Mouse (Mus musculus): Measurements from ENCODE around the gene Ntf5.

Ntf5 gene

DNA sequence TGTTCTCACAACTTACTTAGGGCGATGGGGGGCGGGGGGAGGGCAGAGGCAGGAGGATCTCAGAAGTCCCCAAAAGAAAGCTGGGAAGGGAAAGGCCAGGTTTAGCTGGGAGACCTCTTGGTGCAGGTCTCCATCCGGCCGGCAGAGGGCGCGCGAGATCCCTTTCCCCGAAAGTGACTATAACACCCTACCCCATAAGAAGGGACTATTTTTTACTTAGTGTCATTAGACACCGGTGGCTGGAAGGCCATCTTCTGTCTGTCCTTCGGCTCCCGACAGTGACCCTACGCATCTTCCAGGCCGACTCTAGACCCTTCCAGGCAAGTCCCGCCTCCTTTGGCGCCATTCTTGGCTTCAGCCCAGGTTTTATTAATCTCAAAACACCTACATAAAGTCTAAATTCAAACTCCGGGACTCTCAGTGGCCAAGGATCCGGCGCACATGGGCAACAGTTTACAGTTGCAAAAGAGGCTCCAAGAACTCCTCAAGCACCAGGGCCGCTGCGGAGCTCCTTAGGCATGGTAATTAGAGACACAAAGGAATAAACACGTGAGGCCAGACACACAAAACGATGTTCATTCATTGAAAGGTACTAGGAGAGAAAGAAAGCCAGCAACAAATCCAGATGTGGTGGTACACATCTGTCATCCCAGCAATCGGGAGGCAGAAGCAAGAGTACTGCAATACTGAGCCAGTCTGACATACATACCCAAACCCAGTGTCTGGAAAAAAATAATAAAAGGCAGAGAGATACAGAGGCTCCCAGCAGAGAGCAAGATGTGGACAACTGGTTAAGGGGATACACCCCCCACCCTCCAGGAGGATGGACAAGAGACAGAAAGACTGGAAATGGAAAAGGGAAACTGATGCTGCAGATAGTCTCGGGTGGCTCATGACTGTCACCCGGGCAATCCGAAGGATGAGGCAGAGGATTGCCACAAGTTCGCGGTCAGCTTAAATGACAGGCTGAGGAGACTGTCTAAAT, 8.1 kb upstream of the Ntf5 start, which contains the start of gene Kcna7:
Gene Kcna7 (plus strand): TSS at position 563 of the 985 bp plus-strand sequence.
- peak; percentile 63 for DNase-seq

DNA sequence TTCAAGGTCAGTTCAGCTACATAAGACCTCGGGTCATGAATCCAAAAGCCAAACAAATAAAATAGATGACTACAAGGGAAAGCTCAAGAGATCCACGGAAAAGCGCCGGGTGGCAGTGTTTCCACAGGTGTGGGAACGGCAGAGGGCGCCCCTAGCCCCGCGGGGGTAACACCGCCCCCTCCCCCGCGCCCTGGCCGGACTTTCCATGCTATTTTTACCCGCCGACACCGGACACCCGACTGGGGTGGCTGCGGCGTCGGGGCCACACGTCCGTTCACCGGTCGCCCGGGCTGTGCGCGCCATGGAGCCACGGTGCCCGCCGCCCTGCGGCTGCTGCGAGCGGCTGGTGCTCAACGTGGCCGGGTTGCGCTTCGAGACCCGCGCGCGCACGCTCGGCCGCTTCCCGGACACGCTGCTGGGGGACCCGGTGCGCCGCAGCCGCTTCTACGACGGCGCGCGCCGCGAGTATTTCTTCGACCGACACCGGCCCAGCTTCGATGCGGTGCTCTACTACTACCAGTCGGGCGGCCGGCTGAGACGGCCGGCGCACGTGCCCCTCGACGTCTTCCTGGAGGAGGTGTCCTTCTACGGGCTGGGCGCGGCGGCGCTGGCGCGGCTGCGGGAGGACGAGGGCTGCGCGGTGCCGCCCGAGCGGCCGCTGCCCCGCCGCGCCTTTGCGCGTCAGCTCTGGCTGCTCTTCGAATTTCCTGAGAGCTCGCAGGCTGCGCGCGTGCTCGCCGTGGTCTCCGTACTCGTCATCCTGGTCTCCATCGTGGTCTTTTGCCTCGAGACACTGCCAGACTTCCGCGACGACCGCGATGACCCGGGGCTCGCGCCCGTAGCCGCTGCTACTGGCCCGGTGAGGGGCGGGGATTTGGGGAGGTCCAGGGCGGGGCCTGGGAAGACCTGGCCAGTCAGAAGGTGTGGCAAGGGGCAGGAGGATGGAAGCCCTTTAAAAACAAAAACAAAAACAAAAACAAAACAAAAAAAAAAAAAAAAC, 7.0 kb upstream of the Ntf5 start:
- no peak for DNase-seq

DNA sequence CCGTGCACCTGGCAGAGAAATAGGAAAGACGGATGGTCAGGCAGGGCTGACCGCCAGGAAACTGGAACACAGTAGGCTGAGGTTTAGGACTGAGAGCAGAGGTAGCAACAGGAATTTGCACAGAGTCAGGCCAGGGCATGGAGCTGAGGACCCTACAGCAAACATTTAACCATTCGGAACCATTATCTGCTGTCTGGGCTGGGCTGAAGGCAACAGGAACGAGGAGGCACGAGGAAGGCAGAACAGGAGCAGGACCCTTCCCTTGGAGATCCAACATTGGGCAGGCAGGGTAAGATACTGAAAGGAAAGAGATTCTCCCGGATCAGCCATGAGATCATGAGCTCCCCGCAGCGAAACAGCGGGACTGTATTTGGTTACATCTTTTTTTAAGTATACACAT, 5.7 kb upstream of the Ntf5 start:
- no peak for DNase-seq

DNA sequence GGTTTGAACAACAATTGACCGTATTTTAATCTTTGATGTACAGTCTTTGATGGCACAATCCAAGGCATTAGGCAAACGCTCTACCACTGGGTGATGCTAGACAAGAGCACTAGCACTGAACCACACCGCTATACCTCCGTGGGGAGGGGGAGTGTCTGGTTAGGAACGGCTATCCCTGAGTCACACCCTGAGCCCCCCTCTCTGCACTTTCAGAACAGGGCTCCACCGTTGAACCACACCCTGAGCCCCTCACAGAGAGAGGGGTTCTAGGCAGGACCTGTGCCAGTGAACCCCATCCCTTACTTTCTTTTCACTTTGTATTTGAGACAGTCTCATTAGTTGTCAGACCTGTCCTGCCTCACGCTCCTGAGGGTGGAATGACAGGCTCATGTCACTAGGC, 5.1 kb upstream of the Ntf5 start:
- DNase-seq = no peak

DNA sequence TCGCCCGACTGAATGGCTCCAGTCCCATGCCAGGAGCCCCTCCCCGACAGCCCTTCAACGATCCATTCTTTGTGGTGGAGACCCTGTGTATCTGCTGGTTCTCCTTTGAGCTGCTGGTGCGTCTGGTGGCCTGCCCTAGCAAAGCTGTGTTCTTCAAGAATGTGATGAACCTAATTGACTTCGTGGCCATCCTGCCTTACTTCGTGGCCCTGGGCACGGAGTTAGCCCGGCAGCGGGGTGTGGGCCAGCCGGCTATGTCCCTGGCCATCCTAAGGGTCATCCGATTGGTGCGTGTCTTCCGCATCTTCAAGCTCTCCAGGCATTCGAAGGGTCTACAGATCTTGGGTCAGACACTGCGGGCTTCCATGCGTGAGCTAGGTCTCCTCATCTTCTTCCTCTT, 4.5 kb upstream of the Ntf5 start:
- no peak for DNase-seq

DNA sequence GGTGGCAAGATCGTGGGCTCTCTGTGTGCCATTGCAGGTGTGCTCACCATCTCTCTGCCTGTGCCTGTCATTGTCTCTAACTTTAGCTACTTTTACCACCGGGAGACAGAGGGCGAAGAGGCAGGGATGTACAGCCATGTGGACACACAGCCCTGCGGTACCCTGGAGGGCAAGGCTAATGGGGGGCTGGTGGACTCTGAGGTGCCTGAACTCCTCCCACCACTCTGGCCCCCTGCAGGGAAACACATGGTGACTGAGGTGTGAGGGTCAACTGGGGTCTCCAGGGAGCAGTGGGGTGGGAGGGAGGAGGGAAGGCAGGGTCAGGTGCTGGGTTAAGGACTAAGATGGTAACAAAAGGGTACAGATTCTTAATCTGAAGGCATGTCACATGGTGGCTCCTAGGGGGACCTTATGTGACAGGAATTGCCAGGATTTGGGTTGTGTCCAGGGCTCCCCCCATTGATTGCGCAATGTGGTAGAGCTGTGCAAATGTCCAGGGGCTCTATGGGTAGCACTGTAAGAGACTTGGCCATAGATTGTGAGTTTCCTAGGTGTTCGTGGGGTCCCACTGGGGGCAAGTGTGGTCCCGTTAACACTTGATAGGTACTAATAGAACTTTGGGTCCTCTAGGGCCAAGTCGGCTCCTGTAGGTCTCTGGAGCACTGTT, 3.9 kb upstream of the Ntf5 start:
- DNase-seq = no peak

DNA sequence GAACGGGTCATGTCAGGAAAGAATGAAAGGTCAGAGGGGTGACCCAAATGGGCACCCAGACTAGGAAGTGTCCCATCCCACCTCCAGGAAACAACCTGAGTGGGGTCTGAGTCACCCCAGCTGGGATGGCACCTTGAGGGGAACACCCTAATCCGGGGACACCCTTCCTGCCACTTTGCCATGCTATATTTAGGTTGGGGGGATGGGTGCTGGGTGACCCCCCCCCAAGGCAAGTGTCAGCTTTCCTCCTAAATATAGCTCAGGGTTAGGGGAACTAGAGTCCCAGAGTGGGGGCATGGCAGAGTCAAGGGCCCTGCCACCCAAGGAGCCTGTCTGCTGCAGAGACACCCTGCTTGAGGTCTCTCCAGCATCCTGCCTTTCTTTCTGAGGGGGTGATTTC, 1.1 kb upstream of the Ntf5 start:
- no peak for DNase-seq

DNA sequence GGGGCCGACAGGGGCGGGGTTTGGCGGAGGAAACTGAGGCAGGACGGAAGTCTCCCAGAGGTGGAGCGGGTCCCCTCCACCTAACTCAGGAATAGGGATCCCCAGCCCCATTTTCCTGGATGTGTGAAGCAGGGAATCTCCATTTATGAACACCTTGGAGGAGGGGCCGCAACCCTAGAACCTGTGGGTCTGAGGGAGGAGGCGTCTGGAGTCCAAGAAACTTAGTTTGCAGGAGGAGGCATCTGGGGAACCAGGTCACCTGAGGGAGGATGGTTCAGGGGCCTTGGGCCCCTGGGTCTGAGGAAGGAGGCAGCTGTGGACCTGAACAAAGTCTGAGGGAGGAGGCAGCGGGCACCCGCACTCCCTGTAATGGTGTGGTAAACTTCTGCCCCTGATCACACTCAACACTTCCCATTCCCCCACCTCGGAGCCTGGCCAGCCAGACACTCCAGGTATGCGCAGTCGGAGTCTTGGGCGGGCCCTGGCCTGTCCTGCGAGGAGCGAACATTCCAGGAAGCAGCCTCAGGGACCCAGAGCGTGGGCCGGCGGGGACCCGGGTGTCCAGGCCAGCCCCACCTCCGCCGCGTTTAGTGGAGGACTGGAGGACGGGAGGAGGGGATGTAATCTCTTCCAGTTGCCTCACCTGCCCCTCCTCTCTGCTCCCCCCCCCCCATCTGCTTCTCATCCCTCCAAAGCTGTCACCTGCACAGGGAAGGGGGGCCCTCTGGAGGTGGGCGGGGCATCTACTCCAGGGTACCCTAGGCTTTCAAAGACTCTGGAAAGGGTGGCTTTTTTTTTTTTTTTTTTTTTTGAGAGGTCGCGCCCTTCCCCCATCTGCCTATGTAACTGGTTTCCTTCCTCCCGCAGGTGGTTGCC, 607 bp downstream of the Ntf5 start:
- no peak for DNase-seq

DNA sequence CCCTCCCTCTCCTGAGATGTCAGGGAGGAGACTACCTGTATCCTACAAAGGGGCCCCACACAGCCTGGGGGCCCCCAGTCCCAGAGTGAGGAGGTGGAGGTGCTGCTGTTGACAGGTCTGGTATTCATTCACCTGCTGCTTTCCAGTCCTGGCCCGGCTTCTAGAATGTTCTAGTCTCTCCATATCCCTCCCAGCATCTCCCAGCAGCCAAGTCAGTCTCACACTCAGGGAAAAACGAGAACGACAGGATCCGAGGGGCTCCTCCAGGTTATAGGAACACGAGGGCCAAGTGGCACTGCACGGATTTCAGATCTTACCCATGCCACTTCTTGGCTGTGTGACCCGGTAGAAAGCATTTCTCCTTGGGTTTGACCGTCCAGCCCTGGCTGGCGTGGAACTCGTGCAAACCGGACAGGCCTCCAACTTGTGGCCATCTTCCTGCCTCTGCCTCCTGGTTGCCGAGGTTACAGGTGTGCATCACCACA, 1.3 kb downstream of the Ntf5 start:
- DNase-seq = no peak

DNA sequence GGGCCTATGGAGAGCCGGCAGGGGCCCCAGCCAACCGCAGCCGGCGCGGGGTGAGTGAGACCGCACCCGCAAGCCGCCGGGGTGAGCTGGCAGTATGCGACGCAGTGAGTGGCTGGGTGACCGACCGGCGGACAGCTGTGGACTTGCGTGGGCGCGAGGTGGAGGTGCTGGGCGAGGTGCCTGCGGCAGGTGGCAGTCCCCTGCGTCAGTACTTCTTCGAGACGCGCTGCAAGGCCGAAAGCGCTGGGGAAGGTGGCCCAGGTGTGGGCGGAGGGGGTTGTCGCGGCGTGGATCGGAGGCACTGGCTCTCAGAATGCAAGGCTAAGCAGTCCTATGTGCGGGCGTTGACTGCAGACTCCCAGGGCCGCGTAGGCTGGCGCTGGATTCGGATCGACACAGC, 2.1 kb downstream of the Ntf5 start:
- no peak for DNase-seq

DNA sequence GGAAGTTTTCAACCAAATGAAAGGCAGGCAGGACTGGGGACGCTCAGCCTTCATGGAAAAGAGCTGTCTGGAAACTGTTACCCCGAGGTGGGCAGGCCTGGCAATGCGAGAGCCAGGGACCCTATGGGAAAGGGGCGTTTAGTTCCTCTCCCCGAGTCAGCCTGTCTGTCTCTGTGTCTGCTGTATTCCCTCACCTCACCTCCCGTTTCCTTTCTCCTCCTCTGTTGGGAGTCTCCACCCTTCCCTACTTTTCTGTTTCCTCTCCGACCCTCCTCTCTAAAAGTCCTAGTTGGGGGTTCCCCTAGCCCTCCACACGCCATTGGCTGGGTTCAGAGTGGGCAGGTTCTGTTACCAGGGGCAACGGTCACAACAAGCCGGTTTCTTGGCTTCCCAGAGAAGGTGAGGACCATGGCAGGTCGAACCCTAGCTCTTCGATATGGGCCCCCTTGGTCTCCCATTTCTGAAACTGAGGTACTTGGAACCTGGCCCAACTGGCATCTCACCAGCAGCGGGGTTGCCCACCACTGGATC, 4.5 kb downstream of the Ntf5 start:
- no peak for DNase-seq

DNA sequence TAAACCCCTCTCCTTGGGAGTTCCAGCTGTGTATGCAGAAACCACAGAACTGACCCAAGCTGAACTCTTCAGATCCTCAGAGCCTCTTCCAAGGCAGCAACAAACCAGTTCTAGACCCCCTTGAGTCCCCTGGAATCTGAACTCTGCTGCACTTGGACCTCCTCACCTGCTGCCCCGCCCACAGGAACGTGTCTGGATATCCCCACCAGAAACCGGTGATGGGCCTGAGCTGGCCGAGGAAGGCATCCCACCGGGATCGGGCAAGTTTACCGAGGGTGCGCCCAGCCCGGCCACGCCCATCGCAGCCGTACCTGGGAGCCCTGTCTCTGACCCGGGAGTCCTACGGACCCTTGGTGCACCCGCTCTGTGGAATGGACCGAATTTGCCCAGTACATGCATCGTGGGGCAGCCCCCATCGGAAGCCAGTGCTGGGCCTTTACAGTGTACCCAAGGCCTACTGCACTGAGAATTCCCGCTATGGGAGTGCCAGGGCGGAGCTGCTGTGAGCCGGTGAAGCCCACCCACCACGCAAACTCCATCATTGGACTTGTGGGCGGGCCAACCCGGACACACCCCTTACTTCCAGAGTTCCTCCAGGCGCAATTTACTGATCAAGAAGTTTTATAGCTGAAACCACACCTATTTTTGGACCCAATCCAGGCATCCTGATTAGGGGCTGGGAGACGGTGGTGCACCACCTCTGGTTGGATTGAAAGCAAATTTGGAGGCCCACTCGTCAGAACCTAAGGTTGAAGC, 6.5 kb downstream of the Ntf5 start:
- DNase-seq = no peak

DNA sequence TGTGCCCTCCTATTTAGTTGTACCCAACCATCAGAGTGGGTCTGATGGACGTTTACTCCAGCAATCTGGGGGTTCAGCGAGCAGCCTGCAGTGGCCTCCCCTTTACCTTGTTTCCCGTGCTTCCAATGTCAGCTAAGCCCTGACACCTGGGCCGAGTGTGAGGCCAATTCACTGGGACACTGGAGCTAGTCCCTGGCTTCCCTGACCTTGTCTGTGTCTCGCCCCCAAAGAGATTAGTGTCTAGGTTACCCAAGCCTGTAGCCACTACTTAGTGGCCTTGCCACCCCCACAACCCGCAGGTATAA, 7.1 kb downstream of the Ntf5 start, which contains the start of gene Lhb:
Gene Lhb (plus strand): TSS at position 206 of the 305 bp plus-strand sequence.
- DNase-seq = no peak

DNA sequence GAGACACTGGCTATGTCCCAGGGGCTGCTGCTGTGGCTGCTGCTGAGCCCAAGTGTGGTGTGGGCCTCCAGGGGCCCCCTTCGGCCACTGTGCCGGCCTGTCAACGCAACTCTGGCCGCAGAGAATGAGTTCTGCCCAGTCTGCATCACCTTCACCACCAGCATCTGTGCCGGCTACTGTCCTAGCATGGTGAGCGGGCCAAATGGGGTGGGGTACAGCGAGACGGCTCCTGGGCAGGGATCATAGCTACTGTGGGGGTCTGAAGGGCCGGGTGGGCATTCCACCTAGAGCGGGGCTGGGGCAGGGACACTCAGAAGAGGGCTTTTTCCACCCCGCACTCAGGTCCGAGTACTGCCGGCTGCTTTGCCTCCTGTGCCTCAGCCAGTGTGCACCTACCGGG, 7.7 kb downstream of the Ntf5 start:
- DNase-seq = no peak

DNA sequence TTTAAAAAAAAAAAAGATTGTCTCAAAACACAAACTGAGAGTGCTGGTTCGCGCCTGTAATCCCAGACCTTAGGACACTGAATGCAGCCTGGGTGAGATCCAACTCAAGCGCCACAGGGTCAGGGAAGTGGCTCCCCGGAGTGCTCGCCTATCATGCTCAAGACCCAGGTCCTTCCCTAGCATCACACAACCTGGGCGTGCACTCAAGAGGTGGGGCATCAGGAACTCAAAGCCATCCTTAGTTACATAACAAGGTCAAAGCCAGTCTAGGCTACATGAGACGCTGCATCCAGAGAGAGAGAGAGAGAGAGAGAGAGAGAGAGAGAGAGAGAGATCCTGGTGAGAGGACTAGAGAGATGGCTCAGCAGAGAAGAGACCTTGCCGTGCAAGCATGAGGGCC, 13.1 kb downstream of the Ntf5 start:
- DNase-seq = no peak

DNA sequence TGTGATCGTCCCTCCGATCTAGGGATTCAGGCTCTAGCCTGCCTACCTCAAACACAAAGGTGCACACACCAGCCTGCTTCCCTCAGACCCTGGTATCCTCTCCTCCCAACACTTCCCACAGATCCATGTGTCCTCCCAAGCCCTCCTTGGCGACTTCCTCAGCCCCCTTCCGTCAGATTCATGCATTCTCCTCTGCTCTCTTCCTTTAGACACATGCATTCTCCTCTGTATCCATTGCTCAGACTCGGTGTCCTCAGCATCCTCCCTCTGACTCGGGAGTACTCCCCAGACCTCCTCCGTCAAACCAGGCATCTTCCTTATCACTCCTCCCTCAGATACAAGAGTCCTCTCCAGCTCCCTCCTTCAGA, 20.3 kb downstream of the Ntf5 start:
- no peak for DNase-seq

DNA sequence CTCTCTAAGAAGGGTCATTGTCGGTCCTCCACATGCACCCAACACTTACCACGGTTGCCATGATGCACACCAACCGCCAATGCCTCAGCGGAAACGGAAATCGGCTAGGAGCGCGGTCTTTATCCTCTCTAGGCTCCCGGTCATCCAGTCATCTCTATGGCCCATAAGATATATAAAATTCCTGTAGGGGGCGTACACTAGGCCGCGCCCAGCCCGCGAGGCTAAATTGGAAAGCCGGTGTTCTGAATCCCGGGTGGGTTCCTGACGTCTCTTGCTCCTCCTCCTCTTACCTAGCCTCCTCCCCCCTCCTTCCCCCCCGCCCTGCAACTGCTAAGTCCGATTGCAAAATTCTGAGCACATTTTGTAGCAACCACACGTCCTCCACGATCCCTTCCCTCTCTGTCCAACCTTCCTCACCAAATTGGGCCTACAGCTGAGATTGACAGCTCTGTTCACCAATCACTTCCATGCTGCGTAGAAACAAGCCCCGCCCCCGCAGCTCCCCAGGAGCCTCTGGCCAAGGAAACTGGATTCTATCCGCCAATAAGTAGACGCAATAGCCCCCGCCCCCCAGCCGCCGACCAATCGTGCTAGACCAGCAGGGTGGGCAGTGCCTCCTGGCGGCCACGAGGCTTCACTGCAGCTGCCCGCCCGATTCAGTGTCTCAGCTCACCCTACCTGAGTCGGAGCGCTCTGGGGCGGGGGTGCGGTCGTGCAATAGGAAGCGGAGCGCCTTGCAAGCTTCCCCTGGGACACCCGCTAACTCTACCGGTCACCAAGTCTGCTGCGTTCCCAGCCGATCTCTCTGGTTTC, 20.9 kb downstream of the Ntf5 start, which contains the start of gene Gys1:
Gene Gys1 (plus strand): TSS at position 642 of the 813 bp plus-strand sequence.
- DNase-seq = peak; percentile 100

DNA sequence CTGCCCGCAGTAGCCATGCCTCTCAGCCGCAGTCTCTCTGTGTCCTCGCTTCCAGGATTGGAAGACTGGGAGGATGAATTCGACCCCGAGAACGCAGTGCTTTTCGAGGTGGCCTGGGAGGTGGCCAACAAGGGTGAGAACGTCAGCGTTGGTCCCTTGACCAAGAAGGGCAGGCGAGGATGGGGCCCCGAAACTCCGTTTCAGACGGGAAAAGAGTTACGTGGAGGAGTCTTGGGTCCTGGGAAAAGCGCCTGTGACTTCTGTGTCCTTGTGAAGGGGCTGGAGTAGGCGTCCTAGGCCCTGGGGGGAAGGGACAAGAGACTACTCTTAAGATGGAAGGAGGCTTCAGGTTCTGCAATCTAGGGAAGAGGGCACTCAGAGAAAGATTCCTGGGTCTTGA, 21.5 kb downstream of the Ntf5 start:
- no peak for DNase-seq

DNA sequence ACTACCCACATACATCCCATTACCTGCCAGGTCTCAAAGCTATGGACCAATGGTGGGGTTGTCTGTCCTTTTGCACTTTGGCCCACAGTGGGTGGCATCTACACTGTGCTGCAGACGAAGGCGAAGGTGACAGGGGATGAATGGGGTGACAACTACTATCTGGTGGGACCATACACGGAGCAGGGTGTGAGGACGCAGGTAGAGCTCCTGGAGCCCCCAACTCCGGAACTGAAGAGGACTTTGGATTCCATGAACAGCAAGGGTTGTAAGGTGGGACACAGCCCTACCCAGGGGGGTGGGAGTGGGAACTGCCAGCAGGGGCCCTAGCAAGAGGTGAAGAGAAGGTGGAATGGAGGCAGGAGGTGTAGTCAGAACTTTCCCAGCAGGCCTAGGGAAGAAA, 22.9 kb downstream of the Ntf5 start:
- DNase-seq = no peak

DNA sequence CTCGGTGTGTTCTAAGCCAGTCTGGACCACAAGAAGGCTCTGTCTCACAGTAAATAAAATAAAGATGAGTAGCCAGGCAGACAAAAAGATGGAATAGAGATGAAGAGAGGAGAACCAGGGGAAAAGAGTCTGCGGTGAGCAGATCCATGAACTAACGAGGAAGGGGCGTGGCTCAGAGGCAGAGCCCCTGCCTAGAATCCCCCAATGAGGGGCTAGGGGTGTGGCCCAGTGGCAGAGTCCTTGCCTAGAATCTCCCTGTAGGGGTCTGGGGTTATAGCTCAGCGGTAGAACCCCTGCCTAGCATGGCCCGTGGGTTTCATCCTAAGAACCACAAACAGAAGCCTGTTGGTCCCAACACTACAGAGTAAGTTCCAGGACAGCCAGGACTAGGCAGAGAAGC, 23.6 kb downstream of the Ntf5 start:
- no peak for DNase-seq

Data from liver (tissue).